Mouse (Mus musculus) testis, adult 2 months (tissue): ENCODE measurements around the gene Paxbp1.

Source experiments
- CTCF ChIP-seq: fragments of 200-500 bp; IDR thresholded peaks from 2 replicates; pipeline ENCODE4 v1.5.1; 2012; ENCODE audit warnings: low read depth, mild to moderate bottlenecking, inconsistent platforms, low read length, moderate library complexity; ENCODE audit not compliant: control insufficient read depth, insufficient read depth, insufficient replicate concordance
- POLR2A ChIP-seq: fragments of 200-500 bp; IDR thresholded peaks from 2 replicates; pipeline ENCODE4 v1.6.1; 2012; ENCODE audit warnings: low read depth, mild to moderate bottlenecking, inconsistent platforms, low read length, moderate library complexity; ENCODE audit not compliant: control insufficient read depth

- no peak for TF ChIP-seq CTCF
- TF ChIP-seq POLR2A = no peak
Observed at GRCm38 (mm10) chr16:90996327-90997243, 47.8 kb downstream of the Paxbp1 start.
